Mouse (Mus musculus): ENCODE results near the gene Prg2.

Gene Prg2

GRCm38 (mm10) chr2:84961901-84962300 is 18.4 kb upstream of the Prg2 start:
- no peak for DNase-seq (ENCODE audit: low spot score)

GRCm38 (mm10) chr2:84962906-84963507 is 17.3 kb upstream of the Prg2 start:
- DNase-seq (ENCODE audit: low spot score): no peak

GRCm38 (mm10) chr2:84964111-84964801 is 16.0 kb upstream of the Prg2 start:
- DNase-seq (ENCODE audit: low spot score): no peak

DNA sequence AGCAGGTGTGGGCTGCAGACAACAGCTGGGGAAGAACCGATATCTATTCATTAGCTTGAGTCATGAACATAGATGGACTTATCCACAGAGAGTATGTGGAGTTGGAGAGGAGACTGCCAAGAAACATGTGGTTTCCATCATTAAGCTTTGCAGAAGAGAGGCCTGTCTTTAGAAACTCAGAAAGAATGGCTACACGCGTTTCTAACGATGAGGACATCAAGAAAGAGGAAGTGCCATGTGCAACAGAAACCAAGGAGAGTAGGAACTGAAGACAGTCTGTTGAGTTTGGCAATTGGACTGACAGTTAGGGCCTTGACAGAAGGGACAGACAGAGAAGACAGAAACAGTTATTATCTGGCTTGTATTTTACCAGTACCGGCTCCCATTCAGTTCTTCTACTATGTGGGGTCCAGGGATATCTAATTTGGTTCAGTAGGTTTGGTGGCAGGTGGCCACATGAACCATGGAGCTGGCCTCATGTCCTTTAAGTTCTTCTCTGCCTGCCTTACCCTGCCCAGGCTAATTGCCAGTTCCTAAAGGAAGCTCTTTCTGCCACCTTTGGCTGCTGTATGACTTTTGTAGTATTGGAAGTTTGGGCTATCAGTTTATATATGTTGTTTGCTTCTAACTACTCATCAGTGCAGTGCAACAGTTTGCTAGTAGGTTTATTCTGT is 12.8 kb upstream of the Prg2 start:
- no peak for DNase-seq (ENCODE audit: low spot score)

GRCm38 (mm10) chr2:84975580-84975979 is 4.7 kb upstream of the Prg2 start:
- DNase-seq (ENCODE audit: low spot score): no peak

GRCm38 (mm10) chr2:84987930-84988329 is 7.7 kb downstream of the Prg2 start, which contains the start of gene Prg3:
Gene Prg3, plus strand, starts transcription at chr2:84988215.
- DNase-seq (ENCODE audit: low spot score): no peak

DNA sequence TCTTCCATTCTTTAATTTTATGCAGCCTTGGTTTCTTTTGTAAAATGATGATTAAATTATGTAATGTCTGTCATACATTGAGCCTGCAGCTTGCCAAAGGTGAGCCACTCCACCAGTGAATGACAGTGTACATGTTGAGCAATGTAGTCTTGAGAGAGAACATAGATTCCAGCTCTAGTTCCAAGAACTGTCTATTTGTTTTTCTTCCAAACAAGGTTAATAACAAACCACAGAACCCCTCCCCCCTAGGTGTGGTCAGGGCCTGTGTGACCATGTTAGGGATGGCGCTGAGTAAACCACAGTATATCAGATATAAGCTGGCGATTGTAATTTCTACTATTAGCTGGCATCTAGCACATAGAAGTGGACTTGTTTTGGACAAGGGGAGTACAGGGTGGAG is 16.1 kb downstream of the Prg2 start:
- no peak for DNase-seq (ENCODE audit: low spot score)

DNA sequence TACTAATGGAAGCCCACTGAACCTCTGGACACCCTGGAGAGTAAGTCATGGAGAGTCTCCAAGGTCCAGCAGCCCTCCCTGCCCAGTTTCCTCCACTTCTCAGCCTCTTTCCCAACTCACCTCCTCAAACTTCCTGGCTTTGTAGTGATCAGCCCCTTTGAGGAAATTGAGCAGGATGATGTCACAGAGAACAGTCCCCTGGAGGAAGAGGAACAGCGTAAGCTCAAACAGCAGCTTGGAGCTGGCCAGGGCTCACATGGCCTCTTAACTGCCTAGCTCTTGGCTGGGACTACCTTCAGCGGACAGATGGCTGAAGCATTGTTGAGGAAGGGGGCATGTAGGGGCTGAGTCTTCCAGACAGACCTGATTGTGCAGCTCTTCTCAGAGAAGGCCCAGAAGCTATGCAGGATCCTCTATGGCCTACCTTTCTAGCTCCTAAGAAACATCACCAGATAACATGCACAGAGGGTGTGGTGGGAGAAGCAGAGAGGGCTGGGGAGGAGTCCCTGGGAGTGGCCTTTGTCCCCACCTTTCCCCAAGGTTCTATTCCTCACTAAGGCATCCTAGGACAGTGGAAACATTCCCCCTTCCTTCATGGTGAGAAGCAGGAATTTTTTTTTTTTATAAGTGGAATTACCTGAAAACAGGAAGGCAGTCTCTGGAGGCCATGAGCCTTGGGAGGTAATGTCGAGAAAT is 19.4 kb downstream of the Prg2 start:
- DNase-seq (ENCODE audit: low spot score): no peak

- DNase-seq (ENCODE audit: low spot score): no peak
Observed at GRCm38 (mm10) chr2:85001497-85001896, 21.2 kb downstream of the Prg2 start.

DNA sequence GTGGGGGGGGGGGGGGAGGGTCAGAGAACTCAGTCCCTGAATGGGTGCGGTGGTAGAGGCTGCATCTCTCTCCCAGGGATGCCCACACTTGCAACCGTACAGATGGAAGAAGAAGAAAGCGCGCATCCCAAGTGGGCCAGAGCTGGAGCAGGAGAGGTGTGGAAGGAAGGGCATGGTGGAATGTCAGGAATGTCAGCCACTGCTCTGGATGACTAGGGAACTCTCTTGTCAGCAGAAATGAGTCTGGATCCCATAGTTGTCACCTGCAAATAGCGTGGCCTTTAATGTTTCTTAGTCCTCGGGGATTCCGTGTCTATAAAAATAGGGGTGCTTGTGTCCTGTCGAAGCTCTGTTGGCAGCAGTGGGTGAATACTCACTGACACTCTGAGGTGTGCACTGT is 22.3 kb downstream of the Prg2 start:
- no peak for DNase-seq (ENCODE audit: low spot score)

- DNase-seq (ENCODE audit: low spot score): no peak
Observed at GRCm38 (mm10) chr2:85004341-85004740, 24.1 kb downstream of the Prg2 start.

DNA sequence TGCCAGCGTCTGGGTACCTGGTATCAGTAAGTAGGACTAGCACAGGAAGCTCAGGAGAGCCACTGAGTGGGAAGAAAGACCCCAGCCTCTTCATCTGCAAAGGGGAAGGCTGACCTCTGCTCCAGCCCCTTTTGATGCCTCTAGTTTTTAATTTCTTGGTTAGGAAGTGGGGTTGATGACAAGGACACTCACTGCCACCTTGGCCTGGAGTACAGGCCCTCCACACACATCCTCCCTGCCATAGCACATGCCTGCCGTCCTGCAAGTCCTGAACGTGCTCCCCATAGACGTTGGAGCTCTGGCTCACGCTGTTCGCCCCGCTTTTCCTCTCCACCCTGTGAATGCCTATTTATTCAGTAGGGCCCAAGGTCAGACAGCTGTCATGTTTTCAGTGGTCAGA is 26.3 kb downstream of the Prg2 start:
- DNase-seq (ENCODE audit: low spot score): no peak

DNA sequence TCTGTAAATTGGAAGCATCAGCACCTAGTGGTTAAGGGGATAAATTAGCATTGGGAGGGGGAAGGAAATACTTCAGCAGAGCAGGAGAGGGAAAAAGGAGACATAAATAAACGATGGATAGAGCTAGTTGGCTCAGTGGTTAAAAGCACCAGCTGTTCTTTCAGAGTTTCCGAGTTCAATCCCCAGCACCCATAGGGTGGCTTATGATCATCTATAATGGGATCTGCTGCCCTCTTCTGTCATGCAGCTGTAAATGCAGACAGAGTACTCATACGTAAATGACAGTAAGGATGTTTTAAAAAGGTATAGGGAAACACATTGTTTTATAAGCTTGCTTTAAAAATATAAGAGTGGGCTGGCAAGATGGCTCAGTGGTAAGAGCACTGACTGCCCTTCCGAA is 27.5 kb downstream of the Prg2 start:
- no peak for DNase-seq (ENCODE audit: low spot score)

- DNase-seq (ENCODE audit: low spot score): no peak
Observed at GRCm38 (mm10) chr2:85009212-85009611, 29.0 kb downstream of the Prg2 start.

GRCm38 (mm10) chr2:85011906-85012604 is 31.8 kb downstream of the Prg2 start:
- DNase-seq (ENCODE audit: low spot score): no peak

GRCm38 (mm10) chr2:85012679-85013078 is 32.4 kb downstream of the Prg2 start:
- no peak for DNase-seq (ENCODE audit: low spot score)

DNA sequence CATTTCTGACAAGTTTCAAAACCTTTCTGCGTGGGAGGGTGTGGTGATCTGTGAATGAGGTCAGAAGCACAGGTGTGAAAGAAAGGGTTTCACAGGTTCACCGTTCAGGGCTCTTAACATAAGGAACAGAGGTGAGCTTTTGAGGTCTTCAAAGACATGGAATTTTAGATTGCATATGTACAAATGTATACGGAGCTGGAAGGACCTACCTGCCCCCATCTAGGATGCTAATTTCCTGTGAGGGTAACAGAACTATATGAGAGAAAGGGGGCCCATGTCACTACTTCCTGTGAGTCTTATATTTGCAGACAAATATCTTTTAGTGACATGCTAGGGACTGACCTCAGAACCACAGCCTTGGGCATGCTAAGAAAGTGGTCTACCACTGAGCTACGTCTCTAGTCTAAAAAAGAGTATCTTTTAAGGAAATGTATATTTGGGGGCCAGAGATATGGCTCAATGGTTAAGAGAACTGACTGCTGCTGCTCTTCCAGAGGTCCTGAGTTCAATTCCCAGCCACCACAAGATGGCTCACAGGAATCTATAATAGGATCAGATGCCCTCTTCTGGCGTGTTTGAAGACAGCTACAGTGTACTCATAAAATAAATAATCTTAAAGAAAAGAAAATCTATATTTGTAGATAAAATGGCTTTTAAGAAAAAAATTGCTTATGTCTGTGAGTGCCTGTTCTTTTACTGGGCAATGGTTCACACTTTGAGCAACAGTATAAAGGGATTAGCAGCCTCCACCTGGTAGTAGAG is 33.7 kb downstream of the Prg2 start:
- no peak for DNase-seq (ENCODE audit: low spot score)

- DNase-seq (ENCODE audit: low spot score): no peak
Observed at GRCm38 (mm10) chr2:85014588-85014982, 34.3 kb downstream of the Prg2 start.

DNA sequence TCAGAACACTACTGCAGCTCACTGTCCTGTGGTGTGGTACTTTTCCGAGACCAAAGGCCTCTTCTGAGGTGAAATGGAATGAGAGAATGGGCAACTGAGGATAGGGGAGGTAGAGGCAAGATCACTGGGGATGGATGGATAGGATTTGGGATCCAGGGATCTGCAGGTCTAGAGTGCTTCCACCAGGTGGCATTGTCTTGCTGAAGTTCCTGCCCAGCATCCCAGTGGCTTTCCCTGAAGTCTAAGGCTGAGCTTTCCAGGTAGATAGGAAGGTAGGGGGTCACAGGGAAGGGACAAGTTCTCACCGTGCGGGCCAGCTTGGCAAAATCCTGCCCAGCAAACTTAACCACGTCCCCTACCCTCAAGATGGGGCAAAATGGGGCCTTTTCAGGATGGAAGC is 41.8 kb downstream of the Prg2 start:
- DNase-seq (ENCODE audit: low spot score): no peak

- no peak for DNase-seq (ENCODE audit: low spot score)
Observed at GRCm38 (mm10) chr2:85026178-85026577, 45.9 kb downstream of the Prg2 start.

DNA sequence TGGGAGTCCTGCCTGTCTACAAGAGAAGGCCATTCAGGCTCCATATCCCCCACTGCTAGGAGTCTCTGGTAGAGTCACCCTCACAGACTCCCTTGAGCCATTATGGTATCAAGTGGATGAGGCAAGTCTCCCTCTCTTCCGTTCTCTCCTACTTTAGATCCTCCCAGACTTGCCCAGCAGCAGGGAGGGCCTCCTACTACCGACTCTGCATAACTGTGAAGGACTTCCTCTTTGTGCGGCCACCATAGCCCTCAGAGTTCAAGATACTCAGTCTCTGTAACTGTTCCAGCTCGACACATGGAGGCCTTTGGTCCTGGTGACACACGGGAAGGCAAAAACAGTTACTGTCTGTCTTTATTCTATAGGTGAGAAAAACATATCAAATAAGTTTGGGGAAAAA is 47.0 kb downstream of the Prg2 start:
- no peak for DNase-seq (ENCODE audit: low spot score)
